ENCODE assay signal across 10 mouse cellular contexts in genomic region chr17:86779191-86780130, GRCm38 (mm10). TPM values are rescaled to one million over a fixed set of nuclear protein-coding genes. Genes with fewer than 3 reads are reported as not detected.
DNase-seq lines count a peak whose midpoint lies in the region; ATAC-seq and TF ChIP-seq lines count a peak whose summit lies in the region.
"Had no signal": no experiment of that assay in that cellular context is flagged by ENCODE, and none has a peak within 500 bp of the region (broad histone marks: within the 10 kb centered on the region; RNA-seq: fewer than 3 reads in every experiment).

No protein-coding gene starts in this region.

- no peak overlapping the region for H3K4me2 ChIP-seq in liver, embryonic 11.5 days
- no peak overlapping the region for H3K4me2 ChIP-seq in neural tube, embryonic 15.5 days
- H3K4me2 ChIP-seq: heart, embryonic 11.5 days had no signal

- no peak overlapping the region for H3K4me3 ChIP-seq in liver, adult 2 months (ENCODE audit: insufficient read depth, low read depth, low read length)
- no peak overlapping the region for H3K4me3 ChIP-seq in liver, embryonic 11.5 days (ENCODE audit: low read depth, low read length)
- no peak overlapping the region for H3K4me3 ChIP-seq in neural tube, embryonic 15.5 days (replicated peaks)

- TF ChIP-seq CTCF in liver, adult 2 months (IDR thresholded peaks at IDR 0.05; ENCODE audit: low read depth, low read length) = no peak

- no peaks in the 10 kb centered on the region for H3K27me3 ChIP-seq in liver, adult 2 months (ENCODE audit: control insufficient read depth, insufficient read depth, low read length)
- H3K27me3 ChIP-seq in liver, embryonic 11.5 days (replicated peaks; ENCODE audit: control insufficient read depth, insufficient read depth, low read length) = no peaks in the 10 kb centered on the region
- no peaks in the 10 kb centered on the region for H3K27me3 ChIP-seq in neural tube, embryonic 15.5 days (replicated peaks)

- 58% methylated on average over 15 of the region's 15 CpGs for WGBS in liver, adult 2 months
- 51% methylated on average over 15 of the region's 15 CpGs for WGBS in liver, embryonic 11.5 days
- WGBS in neural tube, embryonic 15.5 days = 76% methylated on average over 15 of the region's 15 CpGs

- no peak for ATAC-seq in liver, embryonic 11.5 days (replicated peaks; ENCODE audit: low FRiP score)
- peak; percentile 95 for ATAC-seq in CD4-positive, CD25-positive, alpha-beta regulatory T cell, adult 4 months
- peak; percentile 56 for ATAC-seq in megakaryocyte, adult 5-6 weeks (ENCODE audit: poor library complexity, severe bottlenecking)
- ATAC-seq in neural tube, embryonic 15.5 days (ENCODE audit: low FRiP score) = no peak

- peak overlapping the region; percentile 17; the same call in 1 of the 2 replicates for H3K27ac ChIP-seq in liver, adult 2 months (replicated peaks; ENCODE audit: insufficient read depth, low read depth, low read length)
- H3K27ac ChIP-seq in liver, embryonic 11.5 days (ENCODE audit: low read depth, low read length) = no peak overlapping the region
- no peak overlapping the region for H3K27ac ChIP-seq in neural tube, embryonic 15.5 days (replicated peaks)

- no peak for TF ChIP-seq POLR2A in liver, adult 2 months (IDR thresholded peaks at IDR 0.05; ENCODE audit: extremely low read depth, insufficient read depth, low read length)

- peak; percentile 44 for DNase-seq in liver, adult 2 months (ENCODE audit: extremely low read depth, low read depth, low spot score)
- no peak for DNase-seq in liver, embryonic 11.5 days (ENCODE audit: low spot score)
- peak; percentile 5 for DNase-seq in A20 (ENCODE audit: low read depth, low spot score)
- DNase-seq in gastrocnemius, adult 18-20 months (ENCODE audit: low spot score) = no peak
- DNase-seq: adrenal gland, adult 2 months; right cerebral cortex, adult 18-20 months had no signal

- H3K9me3 ChIP-seq in liver, embryonic 11.5 days (ENCODE audit: control insufficient read depth, low read length) = no peaks in the 10 kb centered on the region
- H3K9me3 ChIP-seq in neural tube, embryonic 15.5 days (replicated peaks) = no peaks in the 10 kb centered on the region

- H3K79me2 ChIP-seq in liver, adult 2 months (ENCODE audit: control insufficient read depth, insufficient read depth, low read length) = peaks cover 59% of the 10 kb centered on the region

- H3K4me1 ChIP-seq in liver, adult 2 months (ENCODE audit: control insufficient read depth, insufficient read depth, low read length) = peaks cover 39% of the 10 kb centered on the region
- no peaks in the 10 kb centered on the region for H3K4me1 ChIP-seq in liver, embryonic 11.5 days (replicated peaks; ENCODE audit: control insufficient read depth, insufficient read depth, low read length)
- H3K4me1 ChIP-seq in neural tube, embryonic 15.5 days = peaks cover 9% of the 10 kb centered on the region

- H3K9ac ChIP-seq in liver, adult 2 months (ENCODE audit: low read depth, low read length) = no peak overlapping the region
- no peak overlapping the region for H3K9ac ChIP-seq in liver, embryonic 11.5 days (ENCODE audit: low read depth, low read length)
- H3K9ac ChIP-seq in neural tube, embryonic 15.5 days (replicated peaks) = no peak overlapping the region

- H3K36me3 ChIP-seq in liver, adult 2 months (ENCODE audit: control insufficient read depth, insufficient read depth, low read length) = no peaks in the 10 kb centered on the region; the same call in 1 of the 2 replicates
- no peaks in the 10 kb centered on the region for H3K36me3 ChIP-seq in liver, embryonic 11.5 days (ENCODE audit: control insufficient read depth, insufficient read depth, low read length)
- H3K36me3 ChIP-seq in neural tube, embryonic 15.5 days = no peaks in the 10 kb centered on the region

RNA-seq across cellular contexts. Expression of gene Epas1, which starts 26.0 kb away (rescaled TPM):
- total RNA-seq in liver, adult 2 months (2014; rRNA removed) = 41.3 and 59.0 TPM in 2 replicates
- polyA plus RNA-seq in liver, adult 2 months (2012; rRNA removed) = 34.8 and 39.4 TPM in 2 replicates
- polyA plus RNA-seq in liver, embryonic 11.5 days (2014; fragmentation: Nextera tagmentation; extraction: Ambion mirVana) = 7.3 and 8.1 TPM in 2 replicates
- polyA plus RNA-seq in CD4-positive, CD25-positive, alpha-beta regulatory T cell, adult 4 months (2017; shearing (Covaris generic)) = 1 to 10 TPM in 1 of 2 experiments, under 1 TPM in 1; 0.36 to 1.9 TPM
- total RNA-seq in megakaryocyte, adult 5-6 weeks (2015) = 0.91 and 1.3 TPM in 2 replicates
- total RNA-seq in megakaryocyte, adult 5-6 weeks (2017) = 0.07 and 0.33 TPM in 2 replicates
- 4.5 and 6.1 TPM in 2 replicates for polyA plus RNA-seq in neural tube, embryonic 15.5 days (2015; fragmentation: Nextera tagmentation; extraction: Ambion mirVana)
- 100 to 1,000 TPM in 1 of 2 experiments, 10 to 100 TPM in 1; 97.7 to 101 TPM for total RNA-seq in gastrocnemius, adult 18-20 months (2021)

Comparison
In these comparisons a context has a peak if more than half of its experiments do, and no peak if none do; other contexts are left out.
1. DNase-seq: peak in liver, adult 2 months (single experiment) and A20 (single experiment); none in liver, embryonic 11.5 days (single experiment) and gastrocnemius, adult 18-20 months (single experiment).
2. ATAC-seq: peak in CD4-positive, CD25-positive, alpha-beta regulatory T cell, adult 4 months (single experiment) and megakaryocyte, adult 5-6 weeks (single experiment); none in liver, embryonic 11.5 days (single experiment) and neural tube, embryonic 15.5 days (single experiment).